Mouse (Mus musculus) heart, postnatal 0 days (tissue): ENCODE data around the gene Chat. TPM values are rescaled to one million over a fixed set of nuclear protein-coding genes. Genes with fewer than 3 reads are reported as not detected.

Experiments
- ATAC-seq: fragments of 200-750 bp; cut with Nextera tagmentation; 2 replicates; pipeline ENCODE4 v1.8.0; 2017; ENCODE audit warnings: low read depth, moderate number of reproducible peaks, moderate library complexity; ENCODE audit not compliant: insufficient read depth
- DNase-seq: peaks from one replicate; pipeline ENCODE4 v3.0.0-alpha.2; 2016; ENCODE audit warnings: low spot score
- H3K27ac ChIP-seq: fragments of 300-500 bp; sonication (generic); 2 replicates; pipeline ENCODE4 v1.5.1; 2014; ENCODE audit warnings: low read depth, mild to moderate bottlenecking
- H3K27me3 ChIP-seq: fragments of 300-500 bp; sonication (generic); 2 replicates; pipeline ENCODE4 v1.6.1; 2014; ENCODE audit warnings: low read length, mixed read lengths; ENCODE audit not compliant: control insufficient read depth, insufficient read depth
- H3K36me3 ChIP-seq: fragments of 300-500 bp; sonication (generic); replicated peaks from 2 replicates; pipeline ENCODE4 v1.6.1; 2014; ENCODE audit warnings: low read length, mixed read lengths; ENCODE audit not compliant: control insufficient read depth, insufficient read depth
- H3K4me1 ChIP-seq: fragments of 300-500 bp; sonication (generic); 2 replicates; pipeline ENCODE4 v1.6.1; 2014; ENCODE audit warnings: antibody characterized with exemption; ENCODE audit not compliant: control insufficient read depth, insufficient read depth
- H3K4me2 ChIP-seq: fragments of 300-500 bp; sonication (generic); 2 replicates; pipeline ENCODE4 v1.6.1; 2014; ENCODE audit warnings: low read depth, mild to moderate bottlenecking, low read length, moderate library complexity
- H3K4me3 ChIP-seq: fragments of 300-500 bp; sonication (generic); 2 replicates; pipeline ENCODE4 v1.5.1; 2014; ENCODE audit warnings: low read depth, low read length
- H3K9ac ChIP-seq: fragments of 300-500 bp; sonication (generic); replicated peaks from 2 replicates; pipeline ENCODE4 v1.6.1; 2014; ENCODE audit warnings: low read depth, low read length, mixed read lengths
- H3K9me3 ChIP-seq: fragments of 300-500 bp; sonication (generic); replicated peaks from 2 replicates; pipeline ENCODE4 v1.6.1; 2016; ENCODE audit warnings: low read length; ENCODE audit not compliant: control insufficient read depth
- CTCF ChIP-seq: IDR thresholded peaks from 2 replicates; pipeline ENCODE4 v1.5.1; 2016; ENCODE audit warnings: antibody characterized with exemption, control low read depth, low read depth
- EP300 ChIP-seq: IDR thresholded peaks from 2 replicates; pipeline ENCODE4 v1.6.1; 2016; ENCODE audit warnings: antibody characterized with exemption, low read depth
- WGBS: fragments of 180-500 bp; shearing (Covaris S2); extraction: QIAGEN DNeasy Blood & Tissue Kit; methylation state at CpG from one replicate; pipeline ENCODE4 v1.1.7; 2014; 5-methylcytosine and 5-hydroxymethylcytosine counted together
- polyA plus RNA-seq: library from polyadenylated mRNA; unstranded; fragments of >200 nt; fragmentation: Nextera tagmentation; extraction: Ambion mirVana; gene quantifications from 2 replicates; pipeline ENCODE4 v1.2.1, GENCODE M21; 2015
- total RNA-seq: library from RNA; depleted of rRNA; stranded (reverse); fragments of >200 nt; gene quantifications from 2 replicates; pipeline ENCODE4 v1.2.3, GENCODE M21; 2014; ENCODE audit warnings: low replicate concordance

Gene Chat
- total and polyA plus RNA-seq, 2 experiments from 2014 or later: not detected

DNA sequence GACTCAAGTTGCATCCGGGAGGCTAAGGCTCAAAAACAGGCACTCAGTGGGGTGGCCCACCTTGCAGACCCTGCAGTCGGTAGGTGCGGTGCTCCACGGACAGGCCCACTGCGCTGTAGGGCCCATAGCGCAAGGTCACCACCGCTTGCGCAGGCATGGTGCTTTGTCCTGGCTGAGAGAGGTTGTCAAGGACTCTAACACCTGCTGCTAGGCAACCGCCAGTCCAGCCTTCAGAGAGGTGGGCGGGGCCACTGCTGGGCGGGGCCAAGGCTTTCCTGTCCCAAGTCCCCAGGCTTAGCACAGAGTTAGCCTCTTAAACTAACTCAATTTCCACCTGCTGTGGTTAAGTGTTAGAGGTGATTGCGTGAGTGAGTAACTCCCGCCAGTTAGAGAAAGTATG is 77.6 kb downstream of the Chat start, which contains the start of gene 1700024G13Rik:
Gene 1700024G13Rik, minus strand, starts transcription at position 196 of the 400 bp plus-strand sequence.
- WGBS: 2% methylated on average over 13 of the region's 13 CpGs
- Histone ChIP-seq H3K27ac (no peak within 1 kb of the TSS), H3K36me3 (no peaks in the 10 kb centered on the region), H3K9me3 (no peaks in the 10 kb centered on the region), H3K4me2 (no peak within 1 kb of the TSS), H3K9ac (no peak within 1 kb of the TSS), H3K4me3 (no peak within 1 kb of the TSS), H3K4me1 (no peaks in the 10 kb centered on the region), H3K27me3 (no peaks in the 10 kb centered on the region; the same call in 1 of the 2 replicates)
- ATAC-seq: peak; percentile 91
- peak; percentile 40 for DNase-seq
- no peak for TF ChIP-seq CTCF
- no peak for TF ChIP-seq EP300

DNA sequence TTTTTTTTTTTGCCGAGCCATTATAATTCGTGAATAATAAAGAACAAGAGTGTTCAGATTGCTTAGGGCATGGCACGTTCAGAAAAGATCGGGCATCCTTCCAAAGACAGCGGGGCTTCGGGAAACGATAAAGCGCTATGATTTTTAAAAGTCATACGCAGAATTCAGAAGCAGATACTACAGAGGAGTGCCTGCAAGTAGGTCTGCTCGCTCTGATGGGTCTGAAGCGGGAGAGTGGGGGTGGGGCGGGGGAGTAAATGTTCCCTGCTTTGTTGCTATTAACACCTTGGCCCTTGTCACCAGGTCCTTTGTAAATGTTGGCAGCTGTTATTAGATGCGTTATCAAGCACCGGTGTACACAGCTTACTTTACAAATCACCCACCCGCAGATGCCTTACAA is 84.2 kb downstream of the Chat start:
- peak; percentile 8 for DNase-seq
- 17% methylated on average over 15 of the region's 15 CpGs for WGBS
- H3K4me3 ChIP-seq: no peak overlapping the region
- H3K36me3 ChIP-seq: no peaks in the 10 kb centered on the region
- peak overlapping the region; percentile 36 for H3K4me2 ChIP-seq
- H3K27ac ChIP-seq: no peak overlapping the region
- H3K9me3 ChIP-seq: no peaks in the 10 kb centered on the region
- TF ChIP-seq CTCF: no peak
- no peak for TF ChIP-seq EP300
- no peak overlapping the region for H3K9ac ChIP-seq
- peaks cover 20% of the 10 kb centered on the region for H3K27me3 ChIP-seq
- peak; percentile 71; the same call in 1 of the 2 replicates for ATAC-seq
- peaks cover 13% of the 10 kb centered on the region; the same call in 1 of the 2 replicates for H3K4me1 ChIP-seq

DNA sequence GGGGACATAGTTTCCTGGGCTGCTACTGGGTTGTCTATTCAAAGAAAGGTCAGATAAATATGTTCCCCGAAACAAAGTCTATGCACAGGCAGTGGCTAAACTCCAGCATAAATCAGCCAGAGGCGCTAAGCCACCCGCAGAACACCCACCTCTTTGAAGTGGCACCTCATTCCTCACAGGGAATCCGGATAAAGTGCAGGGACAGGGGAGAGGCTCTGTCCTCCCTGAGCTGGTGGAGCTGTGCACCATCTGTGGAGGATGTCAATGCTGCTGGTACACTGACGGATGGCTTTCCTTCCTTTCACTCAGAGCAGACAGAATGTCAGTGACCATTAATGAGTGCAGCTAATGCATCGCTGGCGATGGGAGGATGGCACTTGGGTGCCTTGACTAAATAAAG is 84.7 kb downstream of the Chat start:
- Histone ChIP-seq H3K27me3 (peaks cover 20% of the 10 kb centered on the region), H3K4me2 (peak overlapping the region; percentile 36), H3K27ac (no peak overlapping the region), H3K9me3 (no peaks in the 10 kb centered on the region), H3K9ac (no peak overlapping the region), H3K4me1 (peaks cover 13% of the 10 kb centered on the region; the same call in 1 of the 2 replicates), H3K36me3 (no peaks in the 10 kb centered on the region), H3K4me3 (no peak overlapping the region)
- WGBS: 17% methylated on average over 7 of the region's 7 CpGs
- ATAC-seq (no peak), DNase-seq (no peak)
- TF ChIP-seq EP300: no peak
- TF ChIP-seq CTCF: no peak

DNA sequence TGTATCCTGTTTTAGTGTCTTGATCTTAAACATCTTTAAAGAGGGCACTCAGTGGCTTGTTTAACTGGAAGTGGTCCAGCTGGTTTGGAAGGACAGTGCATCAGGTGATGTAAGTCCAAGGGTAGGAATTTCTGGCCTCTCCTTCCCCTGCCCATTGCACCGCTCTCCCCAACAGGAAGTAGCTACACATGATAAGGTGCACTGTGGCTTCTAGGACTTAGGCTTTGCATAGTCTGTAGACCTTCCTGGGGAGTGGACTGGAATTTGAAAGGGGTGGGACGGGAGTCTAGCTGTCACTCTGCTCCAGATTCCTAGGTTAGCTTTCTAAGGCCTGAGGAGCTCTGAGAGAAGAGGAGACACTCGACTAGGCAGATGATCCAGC is 85.7 kb downstream of the Chat start:
- no peak for DNase-seq
- Histone ChIP-seq H3K36me3 (no peaks in the 10 kb centered on the region), H3K4me2 (no peak overlapping the region), H3K9me3 (no peaks in the 10 kb centered on the region), H3K4me1 (peaks cover 13% of the 10 kb centered on the region; the same call in 1 of the 2 replicates), H3K4me3 (no peak overlapping the region), H3K27me3 (peaks cover 20% of the 10 kb centered on the region), H3K9ac (no peak overlapping the region), H3K27ac (no peak overlapping the region)
- no peak for TF ChIP-seq EP300
- no peak for TF ChIP-seq CTCF
- WGBS: 33% methylated on average over 3 of the region's 3 CpGs
- ATAC-seq: no peak

DNA sequence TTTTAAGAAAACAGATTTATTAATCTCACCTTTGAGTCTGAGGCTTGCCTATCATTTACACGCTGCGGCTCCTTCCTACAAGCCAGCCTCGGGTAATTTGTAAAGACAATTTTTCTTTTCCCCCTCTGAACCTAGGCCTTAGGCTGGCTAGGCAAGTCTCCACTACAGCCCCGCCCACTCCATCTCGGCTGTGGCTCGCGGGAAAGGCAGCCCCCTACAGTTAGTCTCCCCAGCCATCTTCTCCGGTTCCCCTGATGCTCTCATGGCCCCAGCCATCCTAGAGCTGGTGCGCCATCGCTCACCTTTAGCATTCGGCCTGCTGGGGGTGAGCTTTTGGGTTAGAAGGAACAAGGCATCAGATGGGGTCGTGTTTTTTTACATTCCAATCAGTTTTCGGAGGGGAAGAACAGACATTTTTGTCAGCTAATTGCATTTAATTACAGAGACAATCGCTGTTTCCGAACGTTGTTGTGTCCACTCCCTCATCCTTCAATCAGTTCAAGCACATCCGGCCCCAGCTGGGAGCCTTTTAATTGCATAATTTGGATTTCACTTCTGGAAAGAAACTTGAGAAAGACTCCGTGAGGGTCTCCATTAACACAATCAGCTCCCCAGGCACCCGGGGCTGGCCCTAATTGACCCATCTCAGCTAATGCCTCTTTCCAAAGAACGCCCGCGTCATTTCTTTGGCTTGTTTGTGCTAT is 86.2 kb downstream of the Chat start:
- H3K36me3 ChIP-seq: no peaks in the 10 kb centered on the region
- H3K27ac ChIP-seq: no peak overlapping the region
- ATAC-seq (no peak), DNase-seq (no peak)
- no peak overlapping the region for H3K4me3 ChIP-seq
- H3K27me3 ChIP-seq: peaks cover 20% of the 10 kb centered on the region
- no peak overlapping the region for H3K4me2 ChIP-seq
- no peak for TF ChIP-seq EP300
- TF ChIP-seq CTCF: no peak
- no peaks in the 10 kb centered on the region for H3K9me3 ChIP-seq
- H3K9ac ChIP-seq: no peak overlapping the region
- 26% methylated on average over 22 of the region's 22 CpGs for WGBS
- peaks cover 13% of the 10 kb centered on the region; the same call in 1 of the 2 replicates for H3K4me1 ChIP-seq

DNA sequence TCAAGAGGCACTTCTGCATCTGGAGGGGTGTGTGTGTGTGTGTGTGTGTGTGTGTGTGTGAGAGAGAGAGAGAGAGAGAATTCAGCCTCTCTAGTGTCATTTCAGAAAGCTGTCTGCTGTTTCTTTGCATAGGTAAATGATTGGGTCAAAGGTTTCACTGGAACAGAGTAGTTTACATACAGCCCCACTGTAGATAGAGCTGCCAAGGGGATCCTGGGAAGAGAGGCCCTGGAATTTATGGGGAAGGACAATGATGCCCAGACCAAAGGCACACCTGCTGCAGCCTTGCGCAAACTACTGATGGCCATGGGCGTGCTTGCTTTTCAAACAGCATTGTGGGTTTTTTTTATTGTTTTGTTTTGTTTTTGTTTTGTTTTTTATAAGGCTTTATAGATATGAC is 93.3 kb downstream of the Chat start:
- DNase-seq (no peak), ATAC-seq (no peak)
- Histone ChIP-seq H3K4me2 (no peak overlapping the region), H3K9me3 (no peaks in the 10 kb centered on the region), H3K4me1 (no peaks in the 10 kb centered on the region), H3K36me3 (no peaks in the 10 kb centered on the region), H3K4me3 (no peak overlapping the region), H3K27ac (no peak overlapping the region), H3K9ac (no peak overlapping the region), H3K27me3 (no peaks in the 10 kb centered on the region)
- 89% methylated on average over 2 of the region's 2 CpGs for WGBS
- TF ChIP-seq EP300 (no peak), CTCF (no peak)
